Mouse (Mus musculus): ENCODE measurements around the gene Gm21060.
"Not testable (repeated sequence)": the region's sequence is repeated elsewhere in the genome, so short reads cannot be mapped to it uniquely, and the experiment has no call there.

The Gm21060 gene

GRCm38 (mm10) chr19:61296969-61297368, at the start of gene Gm21060:
Gm21060 (minus strand) TSS chr19:61297069.
- no peak for DNase-seq (ENCODE audit: low read depth, low spot score)

GRCm38 (mm10) chr19:61320844-61321243, 24.0 kb upstream of the Gm21060 start:
- DNase-seq (ENCODE audit: low read depth, low spot score), result not testable (repeated sequence)

- DNase-seq (ENCODE audit: low read depth, low spot score), result not testable (repeated sequence)
These were observed 16.3 kb upstream of the Gm21060 start for GRCm38 (mm10) chr19:61313185-61313584.

GRCm38 (mm10) chr19:61312400-61312799, 15.5 kb upstream of the Gm21060 start:
- DNase-seq (ENCODE audit: low read depth, low spot score), result not testable (repeated sequence)

GRCm38 (mm10) chr19:61308083-61308482, 11.2 kb upstream of the Gm21060 start:
- not testable (repeated sequence) for DNase-seq (ENCODE audit: low read depth, low spot score)

GRCm38 (mm10) chr19:61285033-61285432, 11.8 kb downstream of the Gm21060 start:
- not testable (repeated sequence) for DNase-seq (ENCODE audit: low read depth, low spot score)

- no peak for DNase-seq (ENCODE audit: low read depth, low spot score)
These were observed 13.3 kb downstream of the Gm21060 start for GRCm38 (mm10) chr19:61283581-61283980.

GRCm38 (mm10) chr19:61275446-61275845, 21.4 kb downstream of the Gm21060 start:
- no peak for DNase-seq (ENCODE audit: low read depth, low spot score)

- not testable (repeated sequence) for DNase-seq (ENCODE audit: low read depth, low spot score)
These were observed 27.7 kb downstream of the Gm21060 start for GRCm38 (mm10) chr19:61269141-61269540.

GRCm38 (mm10) chr19:61267141-61267540, 29.7 kb downstream of the Gm21060 start:
- peak; percentile 40 for DNase-seq (ENCODE audit: low read depth, low spot score)

- DNase-seq (ENCODE audit: low read depth, low spot score), result peak; percentile 60
These were observed 30.2 kb downstream of the Gm21060 start for GRCm38 (mm10) chr19:61266651-61267050.

GRCm38 (mm10) chr19:61266246-61266615, 30.6 kb downstream of the Gm21060 start:
- peak; percentile 68 for DNase-seq (ENCODE audit: low read depth, low spot score)

- DNase-seq (ENCODE audit: low read depth, low spot score), result peak; percentile 93
These were observed 31.3 kb downstream of the Gm21060 start for GRCm38 (mm10) chr19:61265349-61266245.

GRCm38 (mm10) chr19:61264933-61265332, 31.9 kb downstream of the Gm21060 start:
- DNase-seq (ENCODE audit: low read depth, low spot score), result no peak

GRCm38 (mm10) chr19:61264227-61264626, 32.6 kb downstream of the Gm21060 start:
- DNase-seq (ENCODE audit: low read depth, low spot score), result peak; percentile 61

GRCm38 (mm10) chr19:61261241-61261640, 35.6 kb downstream of the Gm21060 start:
- DNase-seq (ENCODE audit: low read depth, low spot score), result no peak

GRCm38 (mm10) chr19:61257733-61258132, 39.1 kb downstream of the Gm21060 start:
- DNase-seq (ENCODE audit: low read depth, low spot score), result no peak

GRCm38 (mm10) chr19:61256166-61256887, 40.5 kb downstream of the Gm21060 start:
- no peak for DNase-seq (ENCODE audit: low read depth, low spot score)

- DNase-seq (ENCODE audit: low read depth, low spot score), result not testable (repeated sequence)
These were observed 49.5 kb downstream of the Gm21060 start for GRCm38 (mm10) chr19:61247334-61247733.

All from CD4-positive, CD25-positive, alpha-beta regulatory T cell, adult 2 months (primary cell).